Mouse (Mus musculus): ENCODE measurements around the gene Batf3. TPM values are rescaled to one million over a fixed set of nuclear protein-coding genes. Genes with fewer than 3 reads are reported as not detected.

Gene Batf3
- polyA plus RNA-seq, 1 experiment from 2014 or later, result 14.2 TPM

- H3K9ac ChIP-seq, result no peak overlapping the region
- H3K9me3 ChIP-seq (ENCODE audit: low read depth, low read length), result no peaks in the 10 kb centered on the region
- no peak for ATAC-seq (ENCODE audit: insufficient read depth)
- peak; percentile 35 for DNase-seq
- H3K4me2 ChIP-seq, result no peak overlapping the region
- no peak overlapping the region for H3K4me3 ChIP-seq (ENCODE audit: low read depth, low read length)
- no peaks in the 10 kb centered on the region for H3K4me1 ChIP-seq (ENCODE audit: insufficient read depth)
- no peak for TF ChIP-seq CTCF (IDR thresholded peaks at IDR 0.05; ENCODE audit: low read depth)
- peaks cover 44% of the 10 kb centered on the region for H3K36me3 ChIP-seq (ENCODE audit: insufficient read depth)
- H3K27ac ChIP-seq (ENCODE audit: low read depth), result peak overlapping the region; percentile 54; the same call in 1 of the 2 replicates
- H3K27me3 ChIP-seq (ENCODE audit: insufficient read depth, low read length), result no peaks in the 10 kb centered on the region
- WGBS, result 80% methylated on average over 7 of the region's 7 CpGs
Measured at GRCm38 (mm10) chr1:191086304-191086878, 11.3 kb upstream of the Batf3 start.

GRCm38 (mm10) chr1:191086960-191087359 is 10.7 kb upstream of the Batf3 start:
- DNase-seq (peak; percentile 52), ATAC-seq (ENCODE audit: insufficient read depth) (no peak; the same call in 1 of the 2 replicates)
- Histone ChIP-seq H3K36me3 (ENCODE audit: insufficient read depth) (peaks cover 38% of the 10 kb centered on the region), H3K9me3 (ENCODE audit: low read depth, low read length) (no peaks in the 10 kb centered on the region), H3K27me3 (ENCODE audit: insufficient read depth, low read length) (no peaks in the 10 kb centered on the region), H3K4me1 (ENCODE audit: insufficient read depth) (no peaks in the 10 kb centered on the region), H3K4me2 (no peak overlapping the region), H3K27ac (ENCODE audit: low read depth) (peak overlapping the region; percentile 54; the same call in 1 of the 2 replicates), H3K9ac (no peak overlapping the region), H3K4me3 (ENCODE audit: low read depth, low read length) (no peak overlapping the region)
- TF ChIP-seq CTCF (IDR thresholded peaks at IDR 0.05; ENCODE audit: low read depth), result no peak
- 67% methylated on average over 8 of the region's 8 CpGs for WGBS

GRCm38 (mm10) chr1:191087955-191088354 is 9.7 kb upstream of the Batf3 start:
- ATAC-seq (ENCODE audit: insufficient read depth) (no peak), DNase-seq (no peak)
- no peak overlapping the region for H3K9ac ChIP-seq
- H3K27ac ChIP-seq (ENCODE audit: low read depth), result peak overlapping the region; percentile 42; the same call in 1 of the 2 replicates
- no peak for TF ChIP-seq CTCF (IDR thresholded peaks at IDR 0.05; ENCODE audit: low read depth)
- H3K4me2 ChIP-seq, result no peak overlapping the region
- WGBS, result 71% methylated on average over 5 of the region's 5 CpGs
- no peaks in the 10 kb centered on the region for H3K27me3 ChIP-seq (ENCODE audit: insufficient read depth, low read length)
- 0 out of 2 replicates have a peak, but pooled peaks cover 5% of the 10 kb centered on the region for H3K4me1 ChIP-seq (ENCODE audit: insufficient read depth)
- no peaks in the 10 kb centered on the region for H3K9me3 ChIP-seq (ENCODE audit: low read depth, low read length)
- no peak overlapping the region for H3K4me3 ChIP-seq (ENCODE audit: low read depth, low read length)
- peaks cover 28% of the 10 kb centered on the region for H3K36me3 ChIP-seq (ENCODE audit: insufficient read depth)

- H3K4me1 ChIP-seq (ENCODE audit: insufficient read depth), result 0 out of 2 replicates have a peak, but pooled peaks cover 5% of the 10 kb centered on the region
- H3K27me3 ChIP-seq (ENCODE audit: insufficient read depth, low read length), result no peaks in the 10 kb centered on the region
- no peak overlapping the region for H3K4me3 ChIP-seq (ENCODE audit: low read depth, low read length)
- TF ChIP-seq CTCF (IDR thresholded peaks at IDR 0.05; ENCODE audit: low read depth), result no peak
- H3K9ac ChIP-seq, result no peak overlapping the region
- H3K4me2 ChIP-seq, result no peak overlapping the region
- ATAC-seq (ENCODE audit: insufficient read depth), result no peak
- H3K27ac ChIP-seq (ENCODE audit: low read depth), result no peak overlapping the region
- 46% methylated on average over 6 of the region's 6 CpGs for WGBS
- peaks cover 16% of the 10 kb centered on the region; the same call in 1 of the 2 replicates for H3K36me3 ChIP-seq (ENCODE audit: insufficient read depth)
- no peaks in the 10 kb centered on the region for H3K9me3 ChIP-seq (ENCODE audit: low read depth, low read length)
- no peak for DNase-seq
Measured at GRCm38 (mm10) chr1:191089355-191089754, 8.3 kb upstream of the Batf3 start.

GRCm38 (mm10) chr1:191092050-191092449 is 5.6 kb upstream of the Batf3 start:
- Histone ChIP-seq H3K27ac (ENCODE audit: low read depth) (no peak overlapping the region), H3K9ac (no peak overlapping the region), H3K4me3 (ENCODE audit: low read depth, low read length) (no peak overlapping the region), H3K27me3 (ENCODE audit: insufficient read depth, low read length) (no peaks in the 10 kb centered on the region), H3K9me3 (ENCODE audit: low read depth, low read length) (no peaks in the 10 kb centered on the region), H3K4me1 (ENCODE audit: insufficient read depth) (0 out of 2 replicates have a peak, but pooled peaks cover 5% of the 10 kb centered on the region), H3K36me3 (ENCODE audit: insufficient read depth) (no peaks in the 10 kb centered on the region), H3K4me2 (no peak overlapping the region)
- no peak for ATAC-seq (ENCODE audit: insufficient read depth)
- no peak for TF ChIP-seq CTCF (IDR thresholded peaks at IDR 0.05; ENCODE audit: low read depth)
- DNase-seq, result no peak
- WGBS, result 74% methylated on average over 8 of the region's 8 CpGs

GRCm38 (mm10) chr1:191093578-191093977 is 4.1 kb upstream of the Batf3 start:
- TF ChIP-seq CTCF (IDR thresholded peaks at IDR 0.05; ENCODE audit: low read depth), result no peak
- H3K4me2 ChIP-seq, result no peak overlapping the region
- H3K9me3 ChIP-seq (ENCODE audit: low read depth, low read length), result no peaks in the 10 kb centered on the region
- H3K27ac ChIP-seq (ENCODE audit: low read depth), result no peak overlapping the region
- WGBS, result 42% methylated on average over 5 of the region's 5 CpGs
- H3K4me1 ChIP-seq (ENCODE audit: insufficient read depth), result 0 out of 2 replicates have a peak, but pooled peaks cover 7% of the 10 kb centered on the region
- 0 out of 2 replicates have a peak, but pooled peaks cover under 1% of the 10 kb centered on the region for H3K27me3 ChIP-seq (ENCODE audit: insufficient read depth, low read length)
- H3K4me3 ChIP-seq (ENCODE audit: low read depth, low read length), result no peak overlapping the region
- ATAC-seq (ENCODE audit: insufficient read depth) (no peak), DNase-seq (no peak)
- no peaks in the 10 kb centered on the region for H3K36me3 ChIP-seq (ENCODE audit: insufficient read depth)
- H3K9ac ChIP-seq, result no peak overlapping the region

GRCm38 (mm10) chr1:191095019-191095418 is 2.6 kb upstream of the Batf3 start:
- TF ChIP-seq CTCF (IDR thresholded peaks at IDR 0.05; ENCODE audit: low read depth), result peak; percentile 45
- H3K27ac ChIP-seq (ENCODE audit: low read depth), result no peak overlapping the region
- 62% methylated on average over 9 of the region's 9 CpGs for WGBS
- DNase-seq (no peak), ATAC-seq (ENCODE audit: insufficient read depth) (no peak)
- peaks cover 6% of the 10 kb centered on the region; the same call in 1 of the 2 replicates for H3K27me3 ChIP-seq (ENCODE audit: insufficient read depth, low read length)
- H3K9me3 ChIP-seq (ENCODE audit: low read depth, low read length), result no peaks in the 10 kb centered on the region
- no peak overlapping the region for H3K4me3 ChIP-seq (ENCODE audit: low read depth, low read length)
- H3K36me3 ChIP-seq (ENCODE audit: insufficient read depth), result no peaks in the 10 kb centered on the region
- H3K9ac ChIP-seq, result no peak overlapping the region
- peaks cover 17% of the 10 kb centered on the region; the same call in 1 of the 2 replicates for H3K4me1 ChIP-seq (ENCODE audit: insufficient read depth)
- no peak overlapping the region for H3K4me2 ChIP-seq

Data from lung, embryonic 14.5 days (tissue).